Mouse (Mus musculus): ENCODE data around the gene Fhdc1.

Fhdc1 gene

DNA sequence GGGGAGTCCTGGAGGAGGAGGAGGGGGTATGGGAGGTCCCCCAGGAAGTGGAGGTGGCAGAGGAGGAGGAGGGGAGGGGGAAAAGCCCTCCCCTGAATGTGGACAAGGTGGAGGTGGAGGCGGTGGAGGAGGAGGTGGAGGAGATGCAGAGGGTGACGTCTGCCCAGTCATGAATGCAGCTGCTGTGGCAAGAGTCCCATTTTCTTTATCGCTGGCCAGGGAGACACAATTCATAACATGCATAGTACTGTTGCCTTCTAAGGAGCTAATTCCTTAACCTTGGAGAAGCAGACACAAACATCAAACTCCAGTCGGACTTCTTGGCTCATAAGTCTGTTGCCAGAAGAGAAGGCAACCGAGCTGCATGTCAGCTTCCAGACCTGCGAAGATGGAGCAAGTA lies 5.8 kb downstream of the Fhdc1 start:
- no peak for DNase-seq (ENCODE audit: low spot score)

DNA sequence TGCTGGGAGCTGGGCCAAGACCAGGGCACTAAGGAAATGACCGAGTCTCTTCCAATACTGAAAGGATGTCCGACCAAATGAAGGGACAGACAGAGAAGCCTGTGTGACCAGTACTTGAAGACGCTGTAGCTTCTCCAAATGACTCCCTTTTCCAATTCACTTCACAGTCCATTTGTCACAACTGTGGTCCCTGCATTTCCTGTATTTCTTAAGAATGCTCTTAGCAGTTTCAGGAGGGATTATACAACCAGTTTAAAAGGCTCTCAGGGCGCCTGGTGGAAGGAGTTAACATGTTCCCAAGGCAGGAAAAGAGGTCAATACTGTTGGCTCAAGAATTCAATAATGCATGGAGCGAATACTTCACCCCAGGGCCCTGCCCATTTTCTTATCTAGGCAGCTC lies 7.3 kb downstream of the Fhdc1 start:
- DNase-seq (ENCODE audit: low spot score), result no peak

- no peak for DNase-seq (ENCODE audit: low spot score)
These were observed 7.7 kb downstream of the Fhdc1 start for GRCm38 (mm10) chr3:84472527-84472926.

DNA sequence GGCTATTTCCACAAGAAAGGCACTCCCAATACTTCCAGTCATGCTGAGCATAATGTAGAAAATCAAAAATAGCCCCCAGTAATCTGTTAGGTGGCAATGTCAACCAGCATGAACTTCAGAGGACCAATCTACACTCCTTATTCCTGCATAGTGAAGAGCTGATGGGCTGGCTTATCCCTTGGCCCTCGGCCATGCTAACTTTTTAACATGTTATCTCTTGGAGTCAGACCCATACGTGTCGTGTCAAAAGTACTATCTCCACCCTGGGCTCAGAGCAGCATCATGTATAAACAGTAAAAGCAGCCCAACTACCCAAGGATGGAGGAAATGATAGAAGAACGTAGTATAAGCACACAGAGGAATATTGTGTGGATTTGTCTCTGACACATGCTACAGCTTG lies 9.1 kb downstream of the Fhdc1 start:
- DNase-seq (ENCODE audit: low spot score), result no peak

DNA sequence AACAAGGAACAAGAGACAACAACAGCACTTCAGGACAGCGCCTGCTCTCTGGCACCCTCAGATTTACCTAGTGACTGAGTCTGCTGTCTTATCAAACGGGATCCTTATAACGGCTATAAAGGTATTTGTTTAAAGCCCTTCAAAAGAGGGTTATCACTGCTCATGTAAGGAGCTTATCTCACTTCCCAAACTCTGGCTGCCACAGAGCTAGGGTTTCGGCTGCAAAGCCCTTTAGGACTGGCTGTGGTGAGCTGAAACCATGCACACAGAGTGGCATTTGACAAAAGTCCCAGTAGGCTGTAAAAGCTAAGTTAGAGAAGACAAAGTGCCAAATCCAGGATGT lies 12.1 kb downstream of the Fhdc1 start:
- no peak for DNase-seq (ENCODE audit: low spot score)

DNA sequence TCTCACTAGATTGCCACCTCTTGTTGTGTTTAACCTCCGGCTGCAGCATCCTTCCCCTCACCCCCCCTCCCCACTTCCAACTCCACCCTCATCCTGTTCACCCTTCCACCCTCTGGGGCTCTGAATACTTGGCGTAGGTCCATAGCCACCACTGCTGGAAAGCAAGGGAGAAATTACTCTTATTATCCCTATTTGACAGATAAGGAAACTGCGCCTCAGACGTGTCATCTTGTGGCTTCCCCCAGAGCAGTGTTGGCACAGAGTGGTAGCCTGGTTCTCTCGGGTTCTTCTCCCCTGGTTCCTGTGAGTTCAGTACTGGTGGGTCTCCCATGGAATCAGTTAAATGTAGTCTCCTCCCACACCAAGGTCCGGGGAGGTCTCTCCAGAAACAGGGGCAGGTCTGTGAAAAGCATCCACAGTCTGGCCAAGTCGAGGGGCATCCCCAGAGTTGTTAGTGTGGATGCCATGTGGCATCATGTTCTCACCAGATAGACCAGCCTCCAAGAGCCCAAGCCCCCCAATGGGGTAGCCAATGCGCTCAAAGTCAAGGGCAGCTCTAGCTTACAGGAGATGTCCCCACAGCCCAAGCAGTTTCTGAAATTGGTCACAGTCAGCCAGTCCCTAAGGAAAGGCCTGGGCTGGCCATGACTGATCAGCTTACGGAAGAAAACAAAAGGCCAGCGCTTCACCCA lies 12.7 kb downstream of the Fhdc1 start:
- no peak for DNase-seq (ENCODE audit: low spot score)

DNA sequence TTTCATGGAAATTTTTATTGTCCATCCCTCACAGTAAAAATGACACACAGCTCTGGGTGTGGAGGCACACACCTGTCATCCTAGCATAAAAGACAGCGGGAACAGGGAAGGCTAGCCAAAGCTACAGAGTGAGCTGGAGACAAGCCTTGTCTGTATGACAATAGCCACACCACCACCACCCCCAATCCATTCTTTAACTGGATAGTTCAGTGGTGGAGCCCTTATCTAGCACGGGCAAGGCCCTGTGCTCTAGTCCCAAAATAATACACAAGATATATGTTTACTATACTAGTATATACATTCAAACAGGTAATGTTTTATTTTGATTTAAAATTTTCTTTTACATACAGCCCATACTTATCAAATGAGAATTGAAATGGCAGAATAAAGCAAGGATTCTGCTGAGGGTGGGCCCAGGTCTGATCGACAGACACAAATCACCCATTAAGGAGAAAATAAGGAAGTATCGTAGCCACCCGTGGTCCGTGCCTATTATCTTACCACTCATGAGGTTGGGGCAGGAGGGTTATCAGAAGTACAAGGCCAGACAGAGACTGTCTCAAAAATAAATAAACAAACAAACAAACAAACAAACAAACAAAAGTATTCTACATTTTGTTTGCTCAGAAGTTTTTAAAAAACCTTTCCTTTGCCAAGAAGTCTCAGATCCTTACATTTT lies 14.3 kb downstream of the Fhdc1 start:
- DNase-seq (ENCODE audit: low spot score), result no peak

- no peak for DNase-seq (ENCODE audit: low spot score)
These were observed 18.5 kb downstream of the Fhdc1 start for GRCm38 (mm10) chr3:84461687-84462086.

DNA sequence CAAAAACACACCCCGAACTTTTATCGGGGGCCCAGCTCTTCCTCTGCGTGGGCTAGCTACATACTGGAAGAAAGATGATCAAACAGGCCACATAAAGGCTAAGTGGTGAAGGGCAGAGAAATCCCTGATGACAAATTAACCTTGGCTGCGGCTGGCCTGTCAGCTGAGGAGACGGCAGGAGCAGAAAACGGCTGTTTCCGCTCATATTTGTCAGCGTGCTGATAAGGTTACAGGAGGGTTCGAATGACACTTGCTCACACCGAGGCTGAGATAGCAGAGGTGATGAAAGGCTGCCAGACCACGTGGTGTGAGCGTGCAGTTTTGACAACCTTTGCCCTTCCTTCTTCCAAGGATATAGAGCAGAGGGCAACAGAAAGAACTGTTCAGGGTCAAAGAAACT lies 19.3 kb downstream of the Fhdc1 start:
- DNase-seq (ENCODE audit: low spot score), result no peak

GRCm38 (mm10) chr3:84460499-84460898 lies 19.7 kb downstream of the Fhdc1 start:
- no peak for DNase-seq (ENCODE audit: low spot score)

DNA sequence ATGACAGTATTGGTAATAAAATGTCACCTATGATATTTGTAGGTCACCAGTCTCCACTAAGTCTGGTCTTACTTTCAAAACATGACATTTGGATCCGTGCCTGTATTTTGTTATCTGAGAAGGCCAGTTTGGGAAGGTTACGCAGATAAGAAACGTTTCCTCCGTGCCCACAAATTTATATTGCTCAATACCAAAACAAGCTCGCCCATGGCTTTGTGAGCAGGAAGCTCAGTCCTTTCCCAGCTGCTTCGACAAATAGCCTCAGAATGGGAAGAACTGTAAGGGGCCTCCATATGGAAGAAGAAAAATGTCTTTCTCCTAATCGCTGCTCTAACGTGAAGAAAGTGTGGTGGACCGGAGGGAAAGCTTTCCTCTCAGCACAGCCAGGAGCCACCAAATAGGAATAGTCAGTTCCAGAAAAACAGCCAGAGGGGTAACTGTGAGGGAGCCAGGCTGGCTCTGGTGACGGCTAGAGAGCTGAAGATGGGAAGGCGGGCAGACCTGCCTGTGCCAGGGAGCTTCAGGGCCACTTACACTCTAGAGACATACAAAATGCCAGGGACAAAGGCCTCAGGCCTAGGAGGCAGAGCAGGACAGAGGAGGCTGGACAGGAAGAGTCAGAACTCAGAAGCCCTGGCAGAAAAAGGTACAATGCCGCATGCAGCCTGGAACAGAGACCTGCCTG lies 24.4 kb downstream of the Fhdc1 start:
- no peak for DNase-seq (ENCODE audit: low spot score)

DNA sequence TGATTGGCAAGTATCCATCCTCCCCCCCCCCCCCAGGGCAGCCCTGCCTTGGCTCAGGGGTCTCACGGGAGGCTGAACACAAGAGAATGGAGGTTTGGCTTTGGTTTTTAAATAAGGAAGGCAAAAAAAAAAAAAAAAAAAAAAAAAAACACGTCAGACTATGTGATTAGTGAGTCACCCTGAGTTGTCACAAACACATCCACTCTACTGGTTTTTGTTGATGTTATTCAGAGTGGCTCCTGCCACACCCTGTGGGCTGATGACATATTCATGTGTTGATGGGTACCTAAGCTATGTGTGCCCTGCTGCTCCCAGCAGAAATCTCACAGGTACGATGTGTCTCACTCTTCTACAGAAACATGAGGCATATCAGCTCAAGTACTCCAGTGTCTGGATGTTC lies 29.6 kb downstream of the Fhdc1 start:
- no peak for DNase-seq (ENCODE audit: low spot score)

GRCm38 (mm10) chr3:84449015-84449414 lies 31.2 kb downstream of the Fhdc1 start:
- no peak for DNase-seq (ENCODE audit: low spot score)

GRCm38 (mm10) chr3:84447803-84448202 lies 32.4 kb downstream of the Fhdc1 start:
- no peak for DNase-seq (ENCODE audit: low spot score)

DNA sequence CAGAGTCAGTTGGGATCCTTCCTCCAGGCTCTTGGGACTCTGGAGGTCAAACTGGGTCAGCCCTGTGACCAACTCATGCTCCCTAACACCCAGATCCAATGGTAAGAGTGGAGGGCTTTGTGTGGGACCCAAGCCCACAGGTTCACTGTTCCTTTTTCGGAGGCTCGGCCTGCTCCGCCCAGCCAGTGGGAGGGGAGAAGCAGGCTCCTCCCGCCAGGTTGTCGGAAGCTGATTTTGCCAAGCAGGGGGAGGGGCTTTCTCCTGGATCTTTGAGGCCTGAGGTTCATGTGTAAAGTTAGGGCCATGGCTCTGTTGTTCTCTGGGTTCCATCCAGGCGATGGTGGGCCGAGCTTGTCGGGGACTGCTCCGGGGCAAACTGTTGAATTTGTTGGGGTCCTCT lies 34.4 kb downstream of the Fhdc1 start:
- DNase-seq (ENCODE audit: low spot score), result no peak

- DNase-seq (ENCODE audit: low spot score), result no peak
These were observed 37.3 kb downstream of the Fhdc1 start for GRCm38 (mm10) chr3:84442890-84443289.

DNA sequence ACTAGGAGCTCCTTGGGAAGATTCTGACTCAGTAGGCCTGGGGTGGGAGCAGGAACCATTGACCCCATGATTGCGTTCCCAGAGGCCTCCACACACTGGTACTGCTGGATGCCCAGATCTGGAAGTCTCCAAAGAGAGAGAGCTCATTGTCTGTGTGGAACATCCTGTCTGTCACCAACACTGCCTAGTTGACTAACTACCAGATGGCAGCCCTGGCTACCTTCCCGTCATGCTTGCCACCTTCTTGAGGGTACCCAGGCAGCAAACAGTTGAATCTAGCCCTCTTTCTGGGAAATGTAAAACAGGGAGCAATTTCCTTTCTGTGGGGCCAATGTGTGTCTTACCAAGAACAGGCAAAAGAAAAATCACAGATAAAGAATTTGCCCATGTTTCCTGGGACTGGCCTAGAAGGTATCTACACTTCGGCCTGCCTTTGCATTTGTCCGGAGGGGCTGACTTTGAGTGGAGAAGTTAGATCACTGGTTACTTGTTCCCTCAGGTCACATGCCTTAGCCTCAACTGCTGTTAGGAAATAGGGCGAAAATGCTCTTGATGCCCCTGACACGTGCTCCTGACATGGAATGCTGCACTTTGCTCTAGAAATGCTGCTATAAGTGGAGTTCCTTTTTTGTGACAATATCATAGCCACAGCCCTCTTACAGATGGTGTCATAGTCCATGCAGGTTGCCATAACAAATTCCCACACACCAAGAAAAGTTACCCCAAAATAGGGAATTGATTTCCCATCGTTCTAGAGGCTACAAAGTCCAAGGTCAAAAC lies 40.6 kb downstream of the Fhdc1 start:
- DNase-seq (ENCODE audit: low spot score), result no peak

- no peak for DNase-seq (ENCODE audit: low spot score)
These were observed 41.4 kb downstream of the Fhdc1 start for GRCm38 (mm10) chr3:84438840-84439239.

- peak; percentile 70 for DNase-seq (ENCODE audit: low spot score)
These were observed 42.1 kb downstream of the Fhdc1 start for GRCm38 (mm10) chr3:84438118-84438517.

DNA sequence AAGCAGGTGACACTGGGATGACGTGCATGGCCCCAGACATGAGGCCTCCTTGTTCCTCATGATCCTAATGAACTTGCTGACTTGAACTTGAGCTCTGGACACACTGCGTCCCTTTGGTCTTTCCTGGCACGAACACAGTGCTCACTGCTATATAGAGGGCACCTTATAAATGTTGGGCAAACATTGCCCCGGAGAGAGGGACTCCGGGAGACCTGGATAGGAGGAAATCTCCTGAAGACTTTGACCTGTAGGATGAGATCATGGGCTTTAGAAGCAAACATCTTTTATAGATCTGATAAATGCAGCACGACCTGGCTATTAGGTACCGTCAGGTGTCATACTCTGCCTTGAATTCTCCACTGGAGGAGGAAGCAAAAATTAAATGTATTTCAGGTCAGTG lies 43.3 kb downstream of the Fhdc1 start:
- no peak for DNase-seq (ENCODE audit: low spot score)

GRCm38 (mm10) chr3:84435288-84436043 lies 44.8 kb downstream of the Fhdc1 start:
- DNase-seq (ENCODE audit: low spot score), result peak; percentile 68
